Mouse (Mus musculus) neutrophil, adult 59 days (primary cell): ENCODE results near the gene Rpl36. TPM values are rescaled to one million over a fixed set of nuclear protein-coding genes. Genes with fewer than 3 reads are reported as not detected.

Source experiments
- total RNA-seq, 2 experiments: library from RNA; stranded (reverse); gene quantifications; 1 replicate in 1 of 2; 2 replicates in 1 of 2; pipeline ENCODE4 v1.2.4; 2023

Rpl36 gene
- 100 to 1,000 TPM; 435 to 479 TPM for total RNA-seq

GRCm38 (mm10) chr17:56613236-56613844 lies at the start of gene Rpl36:
TSS of gene Rpl36 (plus strand) at chr17:56613416.

GRCm38 (mm10) chr17:56584257-56585130 lies 28.7 kb upstream of the Rpl36 start, which contains the start of the genes Safb2 and Safb:
TSS of gene Safb2 (minus strand) at chr17:56584585.
TSS of gene Safb (plus strand) at chr17:56584825.

GRCm38 (mm10) chr17:56609452-56610171 lies 3.6 kb upstream of the Rpl36 start, which contains the start of gene 2410015M20Rik:
TSS of gene 2410015M20Rik (minus strand) at chr17:56609771.

GRCm38 (mm10) chr17:56626754-56627470 lies 13.7 kb downstream of the Rpl36 start, which contains the start of gene Lonp1:
TSS of gene Lonp1 (minus strand) at chr17:56626887.

GRCm38 (mm10) chr17:56627530-56628277 lies 14.5 kb downstream of the Rpl36 start, which contains the start of gene Catsperd:
TSS of gene Catsperd (plus strand) at chr17:56628143.

Other genes starting within 250 kb of the Rpl36 start
- gene Ptprs, start 136.9 kb upstream of the Rpl36 start, total RNA-seq = 10 to 100 TPM; 23.5 to 24.6 TPM
- not detected for gene Znrf4, start 101.0 kb upstream of the Rpl36 start, total RNA-seq
- 1 to 10 TPM; 3.8 to 4.1 TPM for gene Gm20219, start 59.0 kb upstream of the Rpl36 start, total RNA-seq
- gene Safb2, start 28.8 kb upstream of the Rpl36 start, total RNA-seq = 100 to 1,000 TPM; 246 to 264 TPM
- 100 to 1,000 TPM; 131 to 143 TPM for gene Safb, start 28.6 kb upstream of the Rpl36 start, total RNA-seq
- 10 to 100 TPM; 46.1 to 46.2 TPM for gene 2410015M20Rik, start 3.6 kb upstream of the Rpl36 start, total RNA-seq
- 10 to 100 TPM; 19.7 to 22.8 TPM for gene Lonp1, start 13.5 kb downstream of the Rpl36 start, total RNA-seq
- 1 to 10 TPM; 1.3 to 1.7 TPM for gene Catsperd, start 14.7 kb downstream of the Rpl36 start, total RNA-seq
- 10 to 100 TPM; 58.0 to 58.8 TPM for gene Ranbp3, start 59.9 kb downstream of the Rpl36 start, total RNA-seq
- gene Ndufa11, start 104.4 kb downstream of the Rpl36 start, total RNA-seq = 10 to 100 TPM; 60.0 to 63.3 TPM
- 1 to 10 TPM; 1.9 to 2.4 TPM for gene Vmac, start 104.6 kb downstream of the Rpl36 start, total RNA-seq
- not detected for gene Nrtn, start 144.1 kb downstream of the Rpl36 start, total RNA-seq
- 10 to 100 TPM; 18.1 to 24.0 TPM for gene Dus3l, start 151.3 kb downstream of the Rpl36 start, total RNA-seq
- under 1 TPM in 1 of 2 experiments, not detected in 1; 0.78 TPM for gene Prr22, start 156.8 kb downstream of the Rpl36 start, total RNA-seq
- gene Rfx2, start 217.6 kb downstream of the Rpl36 start, total RNA-seq = 1 to 10 TPM; 6.2 to 7.4 TPM